Mouse (Mus musculus) mouse embryonic stem cell (cell line): ENCODE data around the gene Gm28053.

Experiments
- in situ Hi-C, 2 experiments: fragments of 300-500 bp; cut with MboI; formaldehyde crosslinking; loops; 1 replicate in 1 of 2; 3 replicates in 1 of 2; pipeline ENCODE4 v1.14.3; 2019 to 2020; ENCODE audit warnings: low sequenced_read_pairs in 2 of 2, low pct_unique_long_range_greater_than_20kb in 1 of 2, mixed read lengths in 1 of 2; ENCODE audit not compliant: unreplicated experiment in 1 of 2

The Gm28053 gene

DNA sequence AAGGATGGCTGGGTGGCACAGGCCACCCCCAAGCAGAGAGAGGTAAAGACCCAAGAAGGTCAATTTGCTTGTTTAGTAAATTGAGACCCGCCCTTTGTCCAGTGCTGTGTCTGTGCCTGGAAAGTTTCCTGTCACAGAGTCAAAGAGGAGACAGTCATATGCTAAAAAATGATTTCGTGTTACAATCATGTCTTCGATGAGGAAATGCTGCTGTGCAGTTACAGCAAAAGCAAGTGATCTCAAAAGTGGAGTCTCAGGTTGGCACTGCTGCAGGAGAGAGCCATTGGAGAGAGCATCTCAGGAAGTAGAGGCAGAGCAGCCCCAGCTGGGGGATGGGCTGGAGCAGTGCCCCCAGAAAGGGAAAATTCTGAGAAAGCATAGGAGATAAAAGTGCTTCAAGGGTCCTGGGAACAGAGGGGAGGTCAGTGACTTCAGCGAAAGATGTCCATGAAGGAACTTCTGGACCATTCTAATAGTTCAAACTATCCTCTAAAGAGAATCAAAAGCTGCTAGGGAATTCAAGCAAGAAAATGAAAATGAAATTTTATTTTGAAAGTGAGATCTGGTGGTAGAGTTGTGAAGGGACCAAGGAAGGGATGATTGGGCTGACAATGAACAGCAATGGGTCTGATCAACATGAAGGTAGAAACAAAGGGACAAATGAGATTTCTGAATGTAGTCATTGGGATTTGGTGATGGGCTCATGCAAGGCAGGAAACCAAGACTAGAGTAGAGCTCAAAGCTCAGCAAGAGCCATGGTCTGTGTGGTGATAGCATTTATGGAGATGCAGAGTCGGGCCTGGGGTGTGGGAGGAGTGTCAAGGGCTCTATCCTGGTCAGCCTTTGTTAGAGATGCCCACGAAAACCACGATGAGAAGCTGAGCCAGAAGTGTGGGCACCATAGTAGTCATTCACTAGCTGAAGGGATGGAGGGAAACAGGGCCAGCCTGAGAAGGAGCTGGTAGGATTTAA lies 32.4 kb upstream of the Gm28053 start:
- in situ Hi-C loops, result no loop called here

- in situ Hi-C loops, result no loop called here
Observed at GRCm38 (mm10) chr6:48687077-48687476, 31.3 kb upstream of the Gm28053 start.

- in situ Hi-C loops, result no loop called here
Observed at GRCm38 (mm10) chr6:48689320-48689719, 29.1 kb upstream of the Gm28053 start.

DNA sequence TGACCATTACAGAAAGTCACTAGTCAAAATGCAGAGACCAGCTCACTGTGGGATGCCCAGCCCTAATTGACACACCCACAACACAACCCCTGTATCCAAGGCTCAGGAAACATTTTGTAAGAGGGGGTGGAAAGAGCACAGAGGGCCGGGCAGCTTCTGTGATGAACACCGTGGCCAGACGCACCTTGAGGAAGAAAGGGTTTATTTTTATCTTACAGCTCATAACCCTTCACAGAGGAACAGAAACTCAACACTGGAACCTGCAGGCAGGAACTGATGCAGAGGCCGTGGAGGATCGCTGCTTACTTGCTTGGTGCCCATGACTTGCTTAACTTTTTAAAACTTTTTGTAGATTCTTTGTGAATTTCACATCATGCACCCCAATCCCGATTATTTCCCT lies 25.4 kb upstream of the Gm28053 start:
- in situ Hi-C loops, result no loop called here

DNA sequence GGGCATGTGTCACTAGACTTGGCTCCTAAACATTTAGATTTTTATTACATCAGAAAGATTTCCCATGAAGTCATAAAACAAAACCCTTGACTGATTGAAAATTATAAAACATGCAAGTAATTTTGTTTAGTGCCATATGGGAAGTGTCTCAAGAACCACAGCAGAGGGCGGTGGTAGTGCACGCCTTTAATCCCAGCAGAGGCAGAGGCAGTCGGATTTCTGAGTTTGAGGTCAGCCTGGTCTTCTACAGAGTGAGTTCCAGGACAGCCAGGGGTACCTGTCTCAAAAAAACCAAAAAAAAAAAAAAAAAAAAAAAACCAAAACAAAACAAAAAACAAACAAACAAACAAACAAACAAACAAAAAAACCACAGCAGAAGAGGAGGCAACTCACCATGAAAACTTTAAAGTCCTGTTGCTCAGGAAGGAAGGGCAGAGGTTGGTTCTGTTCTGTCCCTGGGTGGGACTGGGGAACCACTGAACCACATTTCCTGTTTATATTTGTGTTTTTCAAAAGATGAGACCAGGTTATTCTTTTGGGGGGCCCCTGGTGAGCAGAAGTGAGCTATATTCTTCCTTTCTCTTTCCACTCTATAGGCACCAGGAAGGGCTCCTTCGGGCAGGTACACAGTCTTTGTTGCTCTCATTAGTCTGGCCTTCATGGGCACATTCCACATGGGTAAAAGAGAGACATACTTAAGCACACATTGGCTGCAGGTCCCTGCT lies 21.4 kb upstream of the Gm28053 start:
- in situ Hi-C loops, result no loop called here

- in situ Hi-C loops, result no loop called here
Observed at GRCm38 (mm10) chr6:48697555-48697930, 20.9 kb upstream of the Gm28053 start.

- in situ Hi-C loops, result no loop called here
Observed at GRCm38 (mm10) chr6:48698066-48698856, 20.1 kb upstream of the Gm28053 start.

- in situ Hi-C loops, result no loop called here
Observed at GRCm38 (mm10) chr6:48698888-48699287, 19.5 kb upstream of the Gm28053 start.

DNA sequence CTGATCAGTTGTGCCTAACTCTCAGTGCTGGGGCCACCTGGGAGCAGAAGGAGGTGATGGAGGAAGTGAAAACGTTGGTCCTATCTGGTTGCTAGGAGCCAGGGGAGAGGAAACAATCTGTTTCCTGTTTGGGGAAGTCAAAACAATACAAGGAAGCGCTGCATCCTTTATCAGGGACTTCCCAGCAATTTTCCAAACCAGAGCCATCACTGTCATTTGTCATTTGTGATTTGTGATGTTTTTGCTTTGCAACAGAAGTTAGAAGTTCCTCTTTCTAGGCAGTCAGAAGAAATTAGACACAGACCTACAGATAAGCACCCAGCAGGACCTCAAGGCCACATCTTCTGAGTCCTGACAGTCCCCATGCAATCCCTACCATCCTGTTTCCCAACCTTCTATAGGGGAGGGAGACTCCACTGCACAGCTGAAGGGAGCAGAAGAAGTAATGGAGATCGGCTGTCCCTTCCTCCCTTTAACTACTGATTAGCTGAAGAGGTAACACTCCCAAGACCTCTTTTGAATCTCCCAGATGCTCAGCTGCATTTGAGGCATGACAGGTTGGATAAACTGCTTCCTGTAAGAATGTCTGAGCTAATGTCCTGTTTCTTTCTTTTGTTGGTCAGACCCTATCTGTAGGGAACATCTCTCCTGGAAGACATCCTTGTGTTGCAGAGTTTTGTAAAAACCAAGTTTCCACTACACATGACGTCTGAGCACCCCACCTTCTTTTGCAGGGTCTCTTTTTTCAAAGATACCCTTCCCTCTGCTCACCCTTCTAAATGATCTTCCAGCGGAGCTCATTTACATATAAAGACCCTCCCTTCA lies 17.9 kb upstream of the Gm28053 start:
- in situ Hi-C loops, result no loop called here

GRCm38 (mm10) chr6:48702146-48702545 lies 16.3 kb upstream of the Gm28053 start:
- in situ Hi-C loops, result no loop called here

GRCm38 (mm10) chr6:48702601-48703000 lies 15.8 kb upstream of the Gm28053 start:
- in situ Hi-C loops, result no loop called here

DNA sequence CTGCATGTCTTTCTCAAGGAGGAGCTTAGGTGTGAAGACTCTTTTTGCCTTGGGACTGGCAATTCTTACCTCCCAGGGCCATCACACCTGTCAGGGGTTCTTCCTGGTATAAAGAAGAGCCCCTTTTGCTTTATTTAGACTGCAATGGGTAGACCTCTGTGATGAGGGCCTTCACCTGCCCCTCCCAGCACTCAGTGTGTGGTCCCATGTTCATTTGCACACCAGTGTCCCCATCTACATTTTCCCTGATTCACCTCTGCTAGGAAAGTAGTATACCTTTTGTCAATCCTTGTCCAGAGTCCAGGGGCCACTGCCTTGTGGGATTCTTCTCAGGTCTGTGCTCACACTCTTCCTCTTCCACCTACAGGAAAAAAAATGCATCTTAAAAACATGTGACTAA lies 14.3 kb upstream of the Gm28053 start:
- in situ Hi-C loops, result no loop called here

DNA sequence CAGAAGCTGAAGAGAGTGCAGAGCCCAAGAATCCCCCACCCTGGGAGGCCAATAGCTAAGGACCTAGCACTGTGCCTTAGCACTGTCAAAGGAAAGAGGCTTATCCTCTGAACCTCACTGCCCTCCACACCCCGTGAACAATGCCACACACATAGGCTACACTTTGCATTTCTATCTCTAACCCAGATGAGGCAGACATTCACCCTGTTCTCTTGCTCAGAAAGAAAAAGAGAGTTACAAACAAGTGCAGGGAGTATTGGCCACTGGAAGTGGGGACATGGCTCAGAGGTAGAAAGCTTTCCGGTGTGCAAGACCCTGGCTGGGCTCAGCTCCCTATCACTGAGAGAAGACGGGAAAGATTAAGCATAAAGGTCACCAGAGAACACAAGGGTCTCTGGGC lies 12.3 kb upstream of the Gm28053 start:
- in situ Hi-C loops, result no loop called here

DNA sequence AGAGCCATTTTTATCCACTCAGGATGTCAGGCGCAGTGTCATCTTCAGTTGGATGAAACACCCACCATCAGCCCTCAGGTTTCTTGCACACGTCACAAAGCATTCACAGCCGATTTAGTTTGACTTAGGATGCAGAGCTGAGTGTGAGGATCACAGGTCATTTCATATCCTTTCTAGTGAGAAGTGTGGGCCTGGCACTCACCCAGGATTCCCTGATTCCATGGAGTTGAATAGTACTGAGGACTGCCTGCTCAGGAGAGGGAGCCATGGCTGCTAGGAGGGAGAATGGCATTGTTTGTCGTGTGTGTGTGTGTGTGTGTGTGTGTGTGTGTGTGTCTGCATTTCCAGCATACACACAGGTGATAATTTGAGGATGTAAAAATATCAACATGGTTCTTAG lies 1.9 kb downstream of the Gm28053 start:
- in situ Hi-C loops, result no loop called here

DNA sequence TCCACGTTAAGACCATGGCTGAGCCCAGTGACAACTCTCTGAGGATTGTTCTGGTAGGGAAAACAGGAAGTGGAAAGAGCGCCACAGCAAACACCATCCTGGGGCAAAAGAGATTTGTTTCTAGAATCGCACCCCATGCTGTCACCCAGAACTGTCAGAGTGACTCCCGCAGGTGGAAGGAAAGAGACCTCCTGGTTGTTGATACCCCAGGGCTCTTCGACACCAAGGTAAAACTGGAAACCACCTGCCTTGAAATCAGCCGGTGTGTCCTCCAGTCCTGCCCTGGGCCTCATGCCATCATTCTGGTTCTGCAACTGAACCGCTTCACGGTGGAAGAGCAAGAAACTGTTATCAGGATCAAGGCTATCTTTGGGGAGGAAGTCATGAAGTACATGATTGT lies 5.1 kb downstream of the Gm28053 start:
- in situ Hi-C loops, result no loop called here

DNA sequence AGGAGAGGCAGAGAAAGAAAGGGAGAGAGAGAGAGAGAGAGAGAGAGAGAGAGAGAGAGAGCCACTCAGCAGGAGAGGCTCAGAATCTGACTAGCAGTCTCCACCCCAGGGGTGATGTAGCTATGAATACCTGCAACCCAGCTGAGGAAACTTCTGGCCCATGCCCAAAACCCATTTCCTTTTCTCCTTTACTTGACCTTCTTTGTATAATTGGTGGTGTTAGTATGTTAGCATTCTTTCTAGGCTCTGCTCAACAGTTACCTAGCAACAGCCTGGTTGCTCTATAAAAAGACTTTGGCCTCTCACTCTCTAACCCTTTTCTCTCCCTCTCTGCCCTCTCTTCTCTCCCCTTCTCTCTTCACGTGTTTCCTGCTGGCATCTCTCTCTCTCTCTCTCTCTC lies 7.1 kb downstream of the Gm28053 start:
- in situ Hi-C loops, result no loop called here

DNA sequence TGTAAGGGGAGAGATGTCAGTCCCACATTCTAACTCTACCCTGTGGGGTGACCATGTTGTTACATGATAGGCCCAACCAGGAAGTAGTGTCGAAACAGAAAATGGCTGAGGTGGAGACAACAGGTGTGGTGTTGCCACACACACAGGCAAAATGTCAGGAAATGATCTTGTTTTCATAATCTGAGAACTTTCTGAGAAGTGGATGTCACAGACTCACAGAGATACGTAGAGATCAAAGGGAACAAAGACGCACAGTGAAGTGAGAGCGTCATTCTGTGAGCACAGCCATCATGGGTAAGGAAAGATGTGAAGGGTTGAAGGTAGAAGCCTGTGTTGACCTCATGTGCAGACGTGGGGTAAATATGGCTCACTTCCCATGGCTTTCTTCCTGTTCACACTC lies 9.4 kb downstream of the Gm28053 start:
- in situ Hi-C loops, result no loop called here

GRCm38 (mm10) chr6:48732864-48733304 lies 14.5 kb downstream of the Gm28053 start:
- in situ Hi-C loops, result no loop called here
